Mouse (Mus musculus) left cerebral cortex, adult 18-20 months (tissue): ENCODE measurements around the gene Rsph3b. TPM values are rescaled to one million over a fixed set of nuclear protein-coding genes. Genes with fewer than 3 reads are reported as not detected.
"Not testable (repeated sequence)": the region's sequence is repeated elsewhere in the genome, so short reads cannot be mapped to it uniquely, and the experiment has no call there.

Experiments
- DNase-seq, 2 experiments: peaks; one replicate each; pipeline ENCODE4 v3.0.0; 2021 to 2022; ENCODE audit warnings: low spot score in 2 of 2, mixed read lengths in 1 of 2
- long read RNA-seq, 2 experiments: library from polyadenylated mRNA; stranded (forward); transcript quantifications; one replicate each; pipeline ENCODE4 v2.0.0; 2021
- total RNA-seq, 2 experiments: library from RNA; stranded (reverse); gene quantifications; 2 replicates each; pipeline ENCODE4 v1.2.3; 2021

The Rsph3b gene
- total RNA-seq, result 10 to 100 TPM; 30.1 to 31.0 TPM
- long read RNA-seq, experiment 1, transcript Rsph3b-202 (8 exons, 2,243 nt), result major isoform, 21 of 27 reads
- long read RNA-seq, experiment 1, partial matches to known transcripts, result 0 of 27 reads
- long read RNA-seq, experiment 1, other reads (novel, unspliced or antisense), result 6 of 27 reads
- long read RNA-seq, experiment 2, transcript Rsph3b-202 (8 exons, 2,243 nt), result major isoform, 14 of 16 reads
- long read RNA-seq, experiment 2, partial matches to known transcripts, result 1 of 16 reads
- long read RNA-seq, experiment 2, other reads (novel, unspliced or antisense), result 1 of 16 reads

DNA sequence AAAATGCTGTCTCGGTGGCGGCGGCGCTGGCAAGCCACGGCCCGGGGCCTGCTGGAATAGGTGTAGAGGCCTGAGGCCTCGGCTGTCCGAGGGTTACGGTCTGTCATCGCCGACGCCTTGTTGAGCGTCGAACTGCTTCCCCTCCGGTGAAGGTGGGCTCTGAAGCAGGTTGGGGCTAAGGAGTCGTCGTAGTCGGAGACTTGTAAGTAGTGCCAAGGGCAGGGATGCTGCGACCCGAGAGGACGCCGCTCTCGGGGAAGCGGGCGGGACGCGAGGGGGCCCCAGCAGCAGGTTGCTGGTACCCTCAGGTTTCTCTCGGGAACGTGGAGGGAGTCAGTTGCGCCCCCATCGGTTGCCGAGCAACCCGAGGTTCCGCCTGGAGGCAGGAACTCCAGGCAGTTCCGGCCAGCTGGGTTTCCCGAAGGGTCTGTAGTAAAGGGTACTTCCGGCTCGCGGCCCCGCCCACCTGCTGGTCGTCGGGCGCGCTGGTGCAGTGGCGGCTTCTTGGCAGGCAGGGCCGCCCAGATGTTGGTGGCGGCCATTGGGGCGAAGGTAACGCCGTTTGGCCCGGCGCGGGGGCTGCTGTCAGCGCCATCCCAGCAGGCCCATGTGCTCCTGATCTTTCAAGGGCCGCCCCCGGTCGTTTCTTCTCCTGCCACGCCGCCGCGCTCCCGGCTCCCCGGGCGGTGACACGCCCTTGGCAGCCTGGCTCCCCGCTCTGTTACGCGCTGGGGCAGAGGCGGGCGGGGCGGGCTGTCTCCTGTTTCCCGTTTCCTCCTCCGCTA is at the start of gene Rsph3b:
Gene Rsph3b (minus strand): TSS at position 699 of the 785 bp plus-strand sequence.
- peak; percentile 64 to 82 for DNase-seq

DNA sequence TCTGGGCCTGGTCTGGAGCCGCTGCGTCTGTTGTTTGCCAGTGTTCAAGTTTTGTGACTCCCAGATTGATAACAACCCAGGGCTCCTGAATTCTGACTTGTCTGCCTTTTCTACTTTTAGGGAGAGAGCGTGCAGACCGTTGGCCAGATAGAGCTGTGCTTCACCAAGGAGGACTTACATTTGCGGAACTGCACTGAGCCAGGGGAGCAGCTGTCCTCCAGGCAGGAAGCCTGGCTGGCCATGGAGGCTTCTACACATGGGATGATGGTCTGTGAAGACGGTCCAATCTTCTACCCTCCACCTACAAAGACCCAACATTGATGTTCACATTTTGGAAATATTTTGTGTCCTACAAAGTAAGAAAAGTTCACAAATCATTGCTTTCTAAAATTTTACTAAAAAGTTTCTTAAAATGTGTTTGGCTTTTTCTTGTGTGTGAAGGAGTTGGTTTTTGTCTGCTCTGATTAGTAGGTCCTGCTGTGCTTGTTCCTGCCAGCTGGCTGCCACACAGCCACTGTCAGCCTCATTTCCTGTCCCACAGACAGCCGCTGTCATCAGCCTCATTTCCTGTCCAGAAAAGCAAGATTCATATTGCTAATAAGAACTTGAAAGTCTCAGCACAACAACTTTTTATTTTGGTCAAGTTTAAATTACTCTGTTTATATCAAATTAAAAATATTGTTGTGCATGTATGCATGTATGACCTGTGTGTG is 49.5 kb upstream of the Rsph3b start:
- not testable (repeated sequence) for DNase-seq

DNA sequence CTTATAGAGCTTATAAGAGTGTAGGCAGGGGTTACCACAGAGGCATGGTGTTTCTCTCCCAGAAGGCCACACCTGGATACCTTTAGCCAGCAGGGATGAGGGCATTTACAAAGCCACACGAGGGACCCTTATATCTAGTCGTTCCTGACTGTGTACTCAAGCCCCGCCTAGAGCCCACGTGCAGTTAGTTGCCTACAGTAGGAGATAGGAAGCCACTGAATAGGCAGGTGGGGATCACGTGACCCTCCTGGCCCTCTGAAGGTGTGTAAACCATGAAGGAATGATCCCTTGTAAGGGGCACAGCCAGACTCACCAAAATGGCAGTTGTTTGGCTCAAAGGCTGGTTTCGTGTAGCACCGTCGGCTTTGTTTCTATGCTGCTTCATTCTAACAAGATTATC is 48.3 kb upstream of the Rsph3b start:
- DNase-seq, result not testable (repeated sequence)

DNA sequence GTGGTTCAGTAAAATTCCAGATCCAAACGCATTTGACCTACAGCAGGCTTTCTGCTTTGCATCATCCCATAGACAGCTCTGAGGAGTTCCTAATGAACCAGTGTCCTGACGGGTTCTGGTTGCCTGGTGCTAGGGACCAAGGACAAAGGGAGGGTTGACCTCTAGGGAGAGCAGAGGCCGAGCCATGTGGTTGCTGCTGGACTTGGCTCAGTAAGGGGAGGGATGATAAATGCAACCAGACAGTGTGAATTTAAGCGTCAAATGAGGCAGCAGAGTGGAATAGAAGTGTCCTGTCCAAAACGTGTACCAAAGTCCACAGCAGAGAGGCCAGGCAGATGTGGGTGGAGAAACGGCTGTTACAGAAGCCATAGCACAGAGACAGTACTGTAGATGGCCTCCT is 47.0 kb upstream of the Rsph3b start:
- not testable (repeated sequence) for DNase-seq

DNA sequence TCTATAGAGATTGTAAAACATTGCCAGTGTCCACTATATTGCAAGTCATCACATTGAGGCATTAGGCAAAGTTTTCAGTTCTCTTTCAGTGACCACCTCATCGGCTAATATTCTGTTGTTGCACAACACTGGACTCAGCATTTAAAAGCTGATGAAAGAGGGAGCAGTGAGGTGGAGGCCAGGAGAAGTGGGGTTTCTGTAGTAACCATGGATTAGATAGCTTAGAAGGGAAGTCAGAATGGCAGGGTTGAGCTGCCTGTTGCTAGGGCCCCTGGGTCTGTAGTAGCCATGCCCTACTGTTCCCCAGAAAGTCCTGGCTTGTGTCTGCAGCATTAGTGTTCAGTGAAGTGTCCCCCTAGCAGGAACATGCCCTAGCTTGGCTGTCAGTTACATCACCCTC is 37.6 kb upstream of the Rsph3b start:
- not testable (repeated sequence) for DNase-seq

DNA sequence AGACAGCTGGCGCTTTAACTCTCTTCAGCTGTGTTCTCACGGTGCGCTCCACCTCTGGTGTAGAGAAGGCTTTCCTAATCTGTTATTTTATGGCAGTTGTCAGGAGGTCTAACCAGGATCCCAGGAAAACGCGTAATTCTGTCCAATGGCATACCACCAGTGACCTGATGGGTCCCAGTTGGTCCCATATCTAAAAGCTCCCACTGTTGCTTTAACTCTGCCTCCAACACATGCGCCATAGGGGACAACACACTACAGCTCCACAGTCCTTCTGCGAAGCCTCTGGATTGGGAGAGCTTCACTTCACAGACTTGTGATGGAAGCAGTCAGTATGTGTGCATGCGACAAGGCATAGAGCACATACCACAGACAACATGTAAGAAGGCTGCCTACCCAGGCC is 31.7 kb upstream of the Rsph3b start:
- not testable (repeated sequence) for DNase-seq

DNA sequence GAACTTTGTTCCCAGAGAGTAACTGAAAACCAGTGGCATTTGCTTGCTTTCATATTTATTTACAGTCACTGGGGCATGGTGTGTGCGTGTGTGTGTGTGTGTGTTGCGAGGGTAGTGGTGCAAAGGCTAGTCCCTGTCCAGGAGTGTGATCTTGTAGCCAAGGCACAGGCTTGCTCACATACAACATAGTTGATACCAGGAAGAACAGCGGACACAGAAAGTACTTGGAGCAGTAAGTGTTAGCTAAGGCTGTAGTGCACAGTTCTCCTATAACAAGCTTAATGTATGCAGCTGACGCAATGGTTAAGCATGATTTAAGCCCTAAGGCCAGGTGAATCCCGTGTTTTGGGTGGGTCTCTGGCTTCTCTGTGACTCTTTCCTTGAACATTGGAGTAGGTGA is 30.9 kb upstream of the Rsph3b start:
- DNase-seq, result not testable (repeated sequence)

DNA sequence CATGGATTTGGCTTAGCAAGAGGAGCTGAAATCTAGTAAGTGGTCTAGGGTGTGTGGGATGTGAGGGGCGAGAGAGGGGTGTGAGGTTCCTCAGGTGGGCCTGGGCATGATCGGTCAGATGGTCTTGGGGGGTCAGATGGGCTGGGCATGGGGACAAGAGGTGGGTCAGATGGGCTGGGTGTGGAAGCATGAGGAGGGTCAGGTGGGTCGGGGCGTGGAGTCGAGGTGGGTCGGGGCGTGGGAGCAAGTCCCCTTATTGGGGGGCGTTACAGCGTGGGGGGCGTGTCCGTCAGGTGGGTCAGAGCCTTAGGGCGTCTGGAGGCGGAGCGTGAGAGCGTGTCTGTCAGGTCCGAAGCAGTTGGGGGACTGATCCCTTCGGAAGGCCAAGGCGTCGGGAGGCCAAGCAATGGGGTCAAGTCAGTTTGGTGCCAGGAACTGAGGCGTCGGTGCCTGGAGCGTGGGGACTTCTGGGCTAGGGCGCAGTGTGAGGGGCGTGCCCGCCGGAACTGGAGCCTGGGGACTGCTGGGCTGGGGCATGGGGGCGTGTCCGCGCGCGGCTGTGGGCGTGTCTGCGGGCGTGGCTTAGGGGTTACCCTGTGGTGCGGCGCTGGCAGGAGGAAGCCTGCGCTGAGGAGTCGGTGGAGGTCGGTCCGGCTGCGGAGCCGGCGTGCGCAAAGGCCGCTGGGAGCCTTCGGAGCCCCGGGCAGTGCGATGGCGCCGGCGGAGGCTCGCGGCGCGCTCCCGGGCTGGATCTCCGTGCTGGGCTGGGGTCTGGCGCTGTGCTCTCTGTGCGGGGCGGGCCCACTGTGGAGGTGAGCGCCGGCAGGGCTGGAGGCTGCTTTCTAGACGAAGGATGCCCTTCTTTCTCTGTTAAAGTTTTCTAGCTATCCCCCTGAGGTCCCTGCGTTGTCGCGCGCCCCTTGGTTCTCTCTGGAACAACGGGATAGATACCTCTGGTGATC is 30.1 kb upstream of the Rsph3b start, which contains the start of gene Gm49721:
Gene Gm49721 (plus strand): TSS at position 618 of the 962 bp plus-strand sequence.
- peak; percentile 15 to 41 for DNase-seq

DNA sequence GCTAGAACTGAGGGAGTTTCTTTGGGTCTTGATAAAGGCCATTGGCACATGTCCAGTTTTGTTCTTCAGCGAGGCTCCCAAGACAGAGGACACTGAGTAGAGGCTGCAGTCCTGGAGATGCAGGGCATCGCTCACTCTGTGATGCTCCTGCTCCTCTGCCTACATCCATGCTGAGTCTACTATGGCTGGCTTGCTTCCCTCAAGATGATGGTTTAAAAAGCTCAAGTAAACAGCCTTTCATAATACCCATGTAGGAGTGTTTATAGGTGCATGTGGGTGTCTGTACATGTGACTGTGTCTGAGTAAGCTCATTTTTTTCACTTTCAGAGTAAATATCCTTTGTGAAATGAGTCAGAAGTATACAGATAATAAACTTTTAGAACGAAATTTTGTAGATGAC is 26.5 kb upstream of the Rsph3b start:
- not testable (repeated sequence) for DNase-seq

DNA sequence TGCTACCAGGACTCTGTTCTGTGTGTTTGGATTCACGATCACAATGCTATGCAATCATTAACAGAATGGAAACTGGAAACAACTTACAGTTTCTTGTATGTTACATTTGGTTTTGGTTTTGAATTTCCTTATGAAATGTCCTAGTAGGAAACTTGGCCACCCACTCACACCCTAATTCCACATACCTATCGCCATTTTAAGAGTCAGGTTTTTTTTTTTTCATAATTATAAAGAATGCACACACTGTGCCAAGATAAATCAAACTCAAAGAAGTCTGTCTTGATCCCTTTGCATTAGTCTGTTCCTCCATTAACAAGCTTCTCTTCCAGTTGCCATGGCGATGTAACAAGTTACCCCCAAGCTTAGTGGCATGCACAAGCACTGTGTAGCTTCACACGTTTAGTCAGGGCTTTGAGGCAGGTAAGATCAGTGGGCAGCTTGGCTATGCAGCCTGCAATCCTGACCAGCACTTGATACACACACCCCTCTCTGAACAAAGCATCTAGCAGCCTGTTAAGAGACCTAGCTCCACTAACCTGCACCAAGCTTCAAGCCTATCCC is 24.4 kb upstream of the Rsph3b start:
- DNase-seq, result not testable (repeated sequence)

DNA sequence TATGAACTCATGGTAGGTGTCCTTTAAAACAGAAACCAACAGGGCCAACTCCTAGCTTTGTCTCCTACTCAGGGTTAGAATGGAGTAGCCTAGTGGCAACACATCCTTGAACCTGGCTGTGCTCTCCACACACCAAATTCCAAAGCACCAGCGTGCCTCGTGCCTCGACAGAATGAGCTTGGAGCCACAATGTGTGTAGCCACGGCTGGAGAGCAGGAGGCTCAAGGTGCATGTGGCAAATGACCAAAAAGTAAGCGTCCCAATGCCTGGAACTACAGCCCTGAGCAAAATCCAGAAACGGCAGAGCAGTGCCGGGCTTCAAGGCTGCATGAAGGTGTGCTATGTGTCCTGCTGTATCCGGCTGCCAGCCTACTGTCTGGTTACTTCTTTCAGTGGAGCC is 22.8 kb upstream of the Rsph3b start:
- DNase-seq, result not testable (repeated sequence)

DNA sequence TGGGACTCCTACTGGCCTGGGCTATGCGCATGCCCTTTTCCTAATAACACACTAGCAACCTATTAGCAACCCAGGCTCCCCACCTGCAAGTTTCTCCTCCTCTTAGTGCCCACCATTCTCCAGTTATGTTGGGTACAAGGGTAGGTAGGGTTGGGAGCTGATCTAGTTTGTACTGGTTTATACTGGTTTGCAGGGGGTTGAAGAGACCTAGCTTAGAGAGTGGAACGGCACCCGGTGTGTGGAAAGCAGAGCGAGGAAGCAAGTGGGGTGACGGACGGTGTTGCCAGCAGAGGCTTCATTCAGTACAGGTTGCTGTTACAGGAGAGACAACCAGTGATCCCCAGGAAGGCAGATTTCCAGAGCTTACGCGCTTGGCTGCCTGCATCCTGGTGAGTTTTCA is 21.9 kb upstream of the Rsph3b start, which contains the start of gene Rnaset2b:
Gene Rnaset2b (plus strand): TSS at position 301 of the 400 bp plus-strand sequence.
- DNase-seq, result not testable (repeated sequence)

DNA sequence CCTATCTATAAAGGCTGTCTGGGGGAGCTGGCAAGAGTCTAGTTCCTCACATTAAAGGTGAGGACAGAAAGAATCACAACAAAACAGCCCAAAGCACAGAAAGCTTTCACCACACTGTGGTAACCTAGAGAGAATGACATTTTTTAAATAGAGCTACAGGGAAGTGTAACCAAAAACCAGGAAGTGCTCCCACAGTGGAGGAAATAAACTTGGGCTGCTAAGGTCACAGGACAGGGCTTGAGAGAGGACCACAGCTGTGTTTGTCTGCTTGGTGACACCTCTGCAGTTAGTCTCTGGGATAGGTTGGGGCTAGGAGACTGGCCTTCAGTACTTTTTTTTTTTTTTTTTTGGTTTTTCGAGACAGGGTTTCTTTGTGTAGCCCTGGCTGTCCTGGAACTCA is 19.2 kb upstream of the Rsph3b start:
- not testable (repeated sequence) for DNase-seq

DNA sequence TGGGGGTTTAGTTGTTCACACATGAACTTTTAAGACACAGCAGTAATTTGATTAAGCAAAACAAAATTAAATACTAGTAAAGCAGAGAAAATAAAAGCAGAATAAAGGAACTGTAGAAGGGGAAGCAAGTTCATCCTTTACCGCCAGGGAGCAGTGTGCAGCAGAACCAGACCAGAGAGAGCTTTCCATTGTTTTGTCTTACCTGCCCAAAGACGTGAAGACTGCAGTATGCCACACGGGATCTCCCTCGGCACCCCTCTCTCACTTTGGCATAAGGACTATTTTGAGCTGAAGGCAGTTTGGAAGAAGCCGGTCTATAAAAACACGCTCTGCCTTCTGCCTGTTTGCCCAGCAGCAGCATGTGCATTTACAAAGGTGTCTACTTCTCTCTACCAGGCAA is 16.9 kb upstream of the Rsph3b start:
- peak in 1 of 2 experiments; percentile 19 for DNase-seq

DNA sequence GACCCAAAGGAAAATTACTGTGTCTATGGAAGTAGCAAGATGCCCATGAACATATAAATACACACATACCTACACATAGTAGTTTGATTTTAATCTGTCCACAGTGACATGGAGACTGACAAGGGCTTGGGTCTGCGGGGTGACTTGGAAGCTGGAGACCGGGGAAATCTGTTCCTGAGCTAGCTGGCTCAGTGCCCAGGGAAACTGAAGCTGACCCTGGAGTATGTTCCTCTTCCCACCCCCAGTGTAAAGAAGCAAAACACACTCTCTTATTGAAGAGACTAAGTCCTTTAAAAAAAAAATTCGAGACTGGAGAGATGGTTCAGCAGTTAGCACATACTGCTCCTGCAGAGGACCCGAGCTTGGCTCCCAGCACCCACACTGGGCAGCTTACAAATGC is 14.5 kb upstream of the Rsph3b start:
- DNase-seq, result not testable (repeated sequence)

DNA sequence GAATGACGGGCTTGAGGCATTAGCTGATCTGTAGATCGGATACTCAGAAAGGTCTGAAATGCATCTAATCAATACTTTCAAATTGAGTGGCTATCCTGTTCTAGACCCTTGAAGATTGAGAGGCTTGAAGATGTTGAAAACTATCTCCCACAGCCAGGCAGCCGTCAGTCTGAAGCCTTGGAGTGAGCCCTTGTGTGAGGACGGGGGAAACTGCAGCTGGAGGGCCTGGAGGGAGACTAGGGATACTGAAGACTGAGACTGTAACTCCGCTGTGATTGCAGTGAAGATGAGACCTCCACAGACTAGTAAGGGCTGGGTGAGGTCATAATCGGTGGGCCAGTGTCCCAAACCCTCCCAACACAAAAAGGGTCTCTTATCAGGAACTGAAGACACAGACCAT is 13.9 kb upstream of the Rsph3b start:
- DNase-seq, result not testable (repeated sequence)

DNA sequence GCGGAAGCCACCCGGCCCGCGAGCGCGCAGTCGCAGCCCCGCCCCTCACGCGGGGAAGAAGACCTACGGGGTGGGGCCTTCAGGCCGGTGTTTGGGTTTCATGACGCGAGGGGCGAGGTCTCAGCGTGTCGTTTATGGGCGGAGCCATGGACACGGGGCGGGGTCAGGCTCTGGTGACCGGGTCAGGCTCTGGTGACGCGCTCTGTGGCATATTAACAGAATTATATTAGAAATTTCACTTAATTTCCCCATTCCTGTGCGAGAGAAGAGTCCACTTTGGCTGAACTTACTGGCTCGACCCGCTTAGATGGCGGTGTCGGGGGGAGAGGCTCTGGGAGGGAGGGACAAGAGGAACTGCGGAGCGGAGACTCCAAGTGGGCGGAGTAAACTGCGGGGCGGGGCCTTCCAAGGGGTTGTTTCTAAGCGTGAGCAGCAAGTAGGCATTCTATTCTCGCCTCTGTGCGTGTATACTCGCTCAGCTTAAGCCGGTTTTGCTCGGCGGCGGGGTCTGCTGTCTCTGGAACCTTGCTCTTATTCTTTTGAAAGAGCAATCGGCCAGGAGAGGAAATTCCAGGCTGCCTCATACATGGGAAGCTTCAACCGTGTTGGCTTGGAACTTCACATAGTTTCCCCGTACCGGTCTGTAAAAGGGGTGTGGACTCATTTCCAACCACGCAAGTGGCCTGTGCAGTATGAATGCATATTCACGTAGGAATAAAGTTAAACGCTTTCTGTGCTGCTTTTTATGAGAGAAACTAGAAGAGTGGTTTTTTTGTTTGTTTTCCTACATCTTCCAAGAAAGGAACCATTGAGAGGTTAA is 12.9 kb upstream of the Rsph3b start:
- DNase-seq, result peak in 1 of 2 experiments; percentile 15

DNA sequence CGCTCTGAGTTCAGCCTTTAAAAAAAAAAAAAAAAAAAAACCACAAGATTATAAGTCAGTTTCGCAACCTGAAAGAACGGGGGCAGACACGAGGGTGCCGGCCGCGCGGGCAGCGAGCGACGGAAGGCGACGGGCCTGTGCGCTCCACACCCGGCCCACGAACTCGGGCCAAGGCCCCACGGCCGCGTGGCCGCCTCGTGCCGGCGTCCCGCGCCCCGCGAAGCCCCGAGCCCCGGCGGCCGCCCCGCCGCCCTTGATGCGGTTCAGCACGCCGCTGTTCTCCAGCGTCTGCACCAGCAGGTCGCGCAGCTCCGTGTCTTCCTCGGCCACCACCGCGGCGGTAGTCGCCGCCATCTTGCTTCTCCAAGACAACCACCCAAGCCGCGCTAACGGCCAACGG is 12.3 kb upstream of the Rsph3b start, which contains the start of gene Tagap1:
Gene Tagap1 (minus strand): TSS at position 381 of the 400 bp plus-strand sequence.
- DNase-seq, result peak; percentile 22 to 57

DNA sequence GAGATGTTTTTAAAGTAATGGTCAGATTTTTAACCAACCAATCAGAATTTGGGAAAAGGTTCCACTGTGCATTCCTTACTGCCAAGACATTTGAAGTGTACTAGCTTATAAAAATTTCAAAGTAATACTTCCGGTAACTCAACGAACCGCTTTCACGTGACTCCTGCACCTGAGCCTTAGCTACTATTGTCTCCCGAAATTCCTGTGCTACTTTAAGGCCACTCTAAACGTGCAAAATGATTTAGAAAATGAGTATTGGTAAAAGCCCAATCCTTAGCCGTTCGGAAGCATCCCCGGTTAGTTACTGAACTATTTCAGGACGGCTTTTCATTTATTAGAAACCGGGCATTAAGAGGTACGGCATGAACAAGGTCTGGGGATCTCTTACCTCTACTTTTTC is 11.9 kb upstream of the Rsph3b start:
- not testable (repeated sequence) for DNase-seq
